Mouse (Mus musculus) kidney, embryonic 14.5 days (tissue): Measurements from ENCODE around the gene Jmy. TPM values are rescaled to one million over a fixed set of nuclear protein-coding genes. Genes with fewer than 3 reads are reported as not detected.
A peak's percentile ranks its signal among the peaks of the same experiment; 100 is the strongest.

Experiments
- ATAC-seq: fragments of 200-750 bp; cut with Nextera tagmentation; 2 replicates; pipeline ENCODE4 v1.8.0; 2017; ENCODE audit warnings: moderate number of reproducible peaks, mild to moderate bottlenecking, moderate TSS enrichment, moderate library complexity; ENCODE audit not compliant: low FRiP score, low TSS enrichment
- H3K27ac ChIP-seq: fragments of 300-500 bp; sonication (generic); 2 replicates; pipeline ENCODE4 v1.5.1; 2014; ENCODE audit warnings: low read depth, mild to moderate bottlenecking, low read length, moderate library complexity, mixed read lengths
- H3K27me3 ChIP-seq: fragments of 300-500 bp; sonication (generic); 2 replicates; pipeline ENCODE4 v1.6.1; 2014; ENCODE audit warnings: mild to moderate bottlenecking, low read length; ENCODE audit not compliant: control insufficient read depth, insufficient read depth
- H3K36me3 ChIP-seq: fragments of 300-500 bp; sonication (generic); 2 replicates; pipeline ENCODE4 v1.6.1; 2014; ENCODE audit warnings: low read length, mixed read lengths; ENCODE audit not compliant: control insufficient read depth, insufficient read depth
- H3K4me1 ChIP-seq: fragments of 300-500 bp; sonication (generic); 2 replicates; pipeline ENCODE4 v1.6.1; 2014; ENCODE audit warnings: low read length, mixed read lengths; ENCODE audit not compliant: control insufficient read depth, insufficient read depth
- H3K4me2 ChIP-seq: fragments of 300-500 bp; sonication (generic); replicated peaks from 2 replicates; pipeline ENCODE4 v1.6.1; 2014; ENCODE audit warnings: low read depth, mild to moderate bottlenecking, low read length
- H3K4me3 ChIP-seq: fragments of 300-500 bp; sonication (generic); 2 replicates; pipeline ENCODE4 v1.5.1; 2014; ENCODE audit warnings: mild to moderate bottlenecking, low read length
- H3K9ac ChIP-seq: fragments of 300-500 bp; sonication (generic); 2 replicates; pipeline ENCODE4 v1.6.1; 2014; ENCODE audit warnings: low read depth, mild to moderate bottlenecking, low read length, moderate library complexity
- H3K9me3 ChIP-seq: fragments of 300-500 bp; sonication (generic); 2 replicates; pipeline ENCODE4 v1.6.1; 2016; ENCODE audit warnings: low read length; ENCODE audit not compliant: control insufficient read depth
- WGBS: fragments of 180-500 bp; shearing (Covaris S2); extraction: QIAGEN DNeasy Blood & Tissue Kit; methylation state at CpG from one replicate; pipeline ENCODE4 v1.1.7; 2014; 5-methylcytosine and 5-hydroxymethylcytosine counted together
- polyA plus RNA-seq: library from polyadenylated mRNA; unstranded; fragments of >200 nt; fragmentation: Nextera tagmentation; extraction: Ambion mirVana; gene quantifications from 2 replicates; pipeline ENCODE4 v1.2.1, GENCODE M21; 2014

Gene Jmy
- polyA plus RNA-seq = 6.0 and 8.5 TPM in 2 replicates

- ATAC-seq = peak; percentile 92
- under 1% methylated on average over 89 of the region's 105 CpGs for WGBS
- Histone ChIP-seq H3K27ac (peak within 1 kb of the TSS; percentile 94), H3K27me3 (no peaks in the 10 kb centered on the region), H3K9me3 (no peaks in the 10 kb centered on the region), H3K9ac (peak within 1 kb of the TSS; percentile 95), H3K4me2 (peak within 1 kb of the TSS; percentile 81), H3K4me1 (peaks cover 9% of the 10 kb centered on the region; the same call in 1 of the 2 replicates), H3K36me3 (no peaks in the 10 kb centered on the region), H3K4me3 (peak within 1 kb of the TSS; percentile 97)
Observed at GRCm38 (mm10) chr13:93499167-93499972, at the start of gene Jmy. TSS of gene Jmy (minus strand) at chr13:93499808.

GRCm38 (mm10) chr13:93547641-93548040 lies 48.0 kb upstream of the Jmy start:
- H3K4me1 ChIP-seq = no peaks in the 10 kb centered on the region
- no peak overlapping the region for H3K27ac ChIP-seq
- H3K9ac ChIP-seq = no peak overlapping the region
- peak; percentile 76 for ATAC-seq
- no peak overlapping the region for H3K4me3 ChIP-seq
- H3K4me2 ChIP-seq = no peak overlapping the region
- no peaks in the 10 kb centered on the region for H3K36me3 ChIP-seq
- H3K27me3 ChIP-seq = no peaks in the 10 kb centered on the region
- H3K9me3 ChIP-seq = no peaks in the 10 kb centered on the region
- 47% methylated on average over 5 of the region's 5 CpGs for WGBS

- no peak overlapping the region for H3K9ac ChIP-seq
- no peak overlapping the region for H3K4me2 ChIP-seq
- H3K27ac ChIP-seq = no peak overlapping the region
- H3K4me3 ChIP-seq = no peak overlapping the region
- no peak for ATAC-seq
- 47% methylated on average over 1 of the region's 1 CpGs for WGBS
- no peaks in the 10 kb centered on the region for H3K4me1 ChIP-seq
- no peaks in the 10 kb centered on the region for H3K9me3 ChIP-seq
- H3K36me3 ChIP-seq = no peaks in the 10 kb centered on the region
- H3K27me3 ChIP-seq = no peaks in the 10 kb centered on the region
Observed at GRCm38 (mm10) chr13:93546011-93546410, 46.4 kb upstream of the Jmy start.

GRCm38 (mm10) chr13:93544274-93544673 lies 44.7 kb upstream of the Jmy start:
- Histone ChIP-seq H3K4me1 (no peaks in the 10 kb centered on the region), H3K9me3 (no peaks in the 10 kb centered on the region), H3K36me3 (no peaks in the 10 kb centered on the region), H3K4me3 (no peak overlapping the region), H3K9ac (no peak overlapping the region), H3K27ac (no peak overlapping the region), H3K4me2 (no peak overlapping the region), H3K27me3 (no peaks in the 10 kb centered on the region)
- no peak for ATAC-seq

GRCm38 (mm10) chr13:93539311-93539710 lies 39.7 kb upstream of the Jmy start:
- H3K4me2 ChIP-seq = no peak overlapping the region
- H3K4me3 ChIP-seq = no peak overlapping the region
- WGBS = 73% methylated on average over 4 of the region's 4 CpGs
- no peaks in the 10 kb centered on the region for H3K36me3 ChIP-seq
- H3K9ac ChIP-seq = no peak overlapping the region
- no peaks in the 10 kb centered on the region for H3K27me3 ChIP-seq
- no peaks in the 10 kb centered on the region for H3K9me3 ChIP-seq
- H3K4me1 ChIP-seq = no peaks in the 10 kb centered on the region
- ATAC-seq = no peak
- no peak overlapping the region for H3K27ac ChIP-seq

GRCm38 (mm10) chr13:93518753-93519319 lies 19.2 kb upstream of the Jmy start:
- Histone ChIP-seq H3K27me3 (no peaks in the 10 kb centered on the region), H3K4me3 (no peak overlapping the region), H3K27ac (no peak overlapping the region), H3K4me1 (no peaks in the 10 kb centered on the region), H3K4me2 (no peak overlapping the region), H3K9me3 (no peaks in the 10 kb centered on the region), H3K36me3 (no peaks in the 10 kb centered on the region), H3K9ac (no peak overlapping the region)
- 78% methylated on average over 2 of the region's 2 CpGs for WGBS
- ATAC-seq = no peak

GRCm38 (mm10) chr13:93517223-93517622 lies 17.6 kb upstream of the Jmy start:
- Histone ChIP-seq H3K36me3 (no peaks in the 10 kb centered on the region), H3K9me3 (no peaks in the 10 kb centered on the region), H3K9ac (no peak overlapping the region), H3K4me2 (no peak overlapping the region), H3K27ac (no peak overlapping the region), H3K4me3 (no peak overlapping the region), H3K27me3 (no peaks in the 10 kb centered on the region), H3K4me1 (no peaks in the 10 kb centered on the region)
- ATAC-seq = no peak

- Histone ChIP-seq H3K4me2 (no peak overlapping the region), H3K4me1 (no peaks in the 10 kb centered on the region), H3K9me3 (no peaks in the 10 kb centered on the region), H3K27ac (no peak overlapping the region), H3K27me3 (no peaks in the 10 kb centered on the region), H3K4me3 (no peak overlapping the region), H3K9ac (no peak overlapping the region), H3K36me3 (no peaks in the 10 kb centered on the region)
- no peak for ATAC-seq
- 91% methylated on average over 10 of the region's 10 CpGs for WGBS
Observed at GRCm38 (mm10) chr13:93514000-93514795, 14.6 kb upstream of the Jmy start.
